Mouse (Mus musculus): Measurements from ENCODE around the gene 4932415D10Rik. TPM values are rescaled to one million over a fixed set of nuclear protein-coding genes. Genes with fewer than 3 reads are reported as not detected.

Gene 4932415D10Rik
- not detected in 2 replicates for polyA plus RNA-seq (2015; fragmentation: Nextera tagmentation; extraction: Ambion mirVana)

GRCm38 (mm10) chr10:82316482-82316881 lies at the start of gene 4932415D10Rik:
TSS of gene 4932415D10Rik (minus strand) at chr10:82316582.
- H3K27me3 ChIP-seq (replicated peaks): no peaks in the 10 kb centered on the region
- H3K36me3 ChIP-seq: no peaks in the 10 kb centered on the region
- no peak within 1 kb of the TSS for H3K9ac ChIP-seq
- WGBS: 88% methylated on average over 1 of the region's 1 CpGs
- ATAC-seq (ENCODE audit: insufficient read depth, low FRiP score, low read depth): no peak
- no peaks in the 10 kb centered on the region for H3K9me3 ChIP-seq
- H3K4me3 ChIP-seq (replicated peaks): no peak within 1 kb of the TSS
- no peak within 1 kb of the TSS for H3K4me2 ChIP-seq
- H3K27ac ChIP-seq: no peak within 1 kb of the TSS
- no peaks in the 10 kb centered on the region for H3K4me1 ChIP-seq

DNA sequence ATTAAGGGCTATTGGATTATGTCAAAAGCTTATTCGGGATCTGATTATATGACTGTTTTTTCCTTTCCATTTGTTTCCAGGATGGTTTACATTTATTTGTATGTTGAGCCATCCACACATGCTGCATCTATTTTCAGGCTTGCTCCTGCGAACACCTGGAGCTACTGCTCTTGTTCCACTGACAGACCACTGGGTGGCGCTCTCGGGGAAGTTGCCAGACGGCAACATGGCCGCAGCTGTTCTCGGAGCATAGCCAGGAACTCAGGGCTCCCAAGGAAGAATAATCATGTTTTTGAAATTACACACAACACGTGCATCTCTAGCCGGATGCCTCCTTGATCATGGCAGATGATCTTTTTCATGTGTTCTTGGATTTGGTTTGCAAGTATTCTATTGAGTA lies 45.5 kb upstream of the 4932415D10Rik start:
- no peak for ATAC-seq (ENCODE audit: insufficient read depth, low FRiP score, low read depth)
- Histone ChIP-seq H3K4me3 (replicated peaks) (no peak overlapping the region), H3K4me2 (no peak overlapping the region), H3K9ac (no peak overlapping the region), H3K4me1 (no peaks in the 10 kb centered on the region), H3K9me3 (0 out of 2 replicates have a peak, but pooled peaks cover 6% of the 10 kb centered on the region), H3K27ac (no peak overlapping the region), H3K27me3 (replicated peaks) (no peaks in the 10 kb centered on the region), H3K36me3 (no peaks in the 10 kb centered on the region)
- WGBS: 82% methylated on average over 9 of the region's 9 CpGs

DNA sequence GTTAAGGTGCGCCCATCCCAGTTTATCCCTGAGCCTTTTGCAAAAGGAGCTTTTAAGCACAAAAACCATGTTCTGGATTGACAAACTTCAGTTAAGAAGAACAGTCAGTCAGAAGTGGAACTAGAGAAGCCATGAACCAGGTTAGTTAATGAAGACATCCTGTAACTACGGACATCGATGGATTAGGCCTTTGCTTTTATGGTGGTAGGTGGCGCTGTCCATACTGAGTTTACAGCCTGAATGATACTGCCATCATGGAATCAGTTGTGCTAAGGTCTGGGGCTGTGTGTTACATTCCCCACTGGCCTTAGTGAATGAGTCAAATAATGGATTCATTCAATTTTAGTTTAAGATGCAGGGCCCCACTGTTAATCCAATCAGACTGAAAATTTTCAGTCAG lies 39.0 kb upstream of the 4932415D10Rik start:
- H3K9me3 ChIP-seq: no peaks in the 10 kb centered on the region
- H3K9ac ChIP-seq: no peak overlapping the region
- ATAC-seq (ENCODE audit: insufficient read depth, low FRiP score, low read depth): no peak
- H3K4me2 ChIP-seq: no peak overlapping the region
- H3K36me3 ChIP-seq: no peaks in the 10 kb centered on the region
- no peaks in the 10 kb centered on the region for H3K4me1 ChIP-seq
- no peak overlapping the region for H3K4me3 ChIP-seq (replicated peaks)
- H3K27me3 ChIP-seq (replicated peaks): no peaks in the 10 kb centered on the region
- H3K27ac ChIP-seq: no peak overlapping the region
- 96% methylated on average over 4 of the region's 4 CpGs for WGBS

DNA sequence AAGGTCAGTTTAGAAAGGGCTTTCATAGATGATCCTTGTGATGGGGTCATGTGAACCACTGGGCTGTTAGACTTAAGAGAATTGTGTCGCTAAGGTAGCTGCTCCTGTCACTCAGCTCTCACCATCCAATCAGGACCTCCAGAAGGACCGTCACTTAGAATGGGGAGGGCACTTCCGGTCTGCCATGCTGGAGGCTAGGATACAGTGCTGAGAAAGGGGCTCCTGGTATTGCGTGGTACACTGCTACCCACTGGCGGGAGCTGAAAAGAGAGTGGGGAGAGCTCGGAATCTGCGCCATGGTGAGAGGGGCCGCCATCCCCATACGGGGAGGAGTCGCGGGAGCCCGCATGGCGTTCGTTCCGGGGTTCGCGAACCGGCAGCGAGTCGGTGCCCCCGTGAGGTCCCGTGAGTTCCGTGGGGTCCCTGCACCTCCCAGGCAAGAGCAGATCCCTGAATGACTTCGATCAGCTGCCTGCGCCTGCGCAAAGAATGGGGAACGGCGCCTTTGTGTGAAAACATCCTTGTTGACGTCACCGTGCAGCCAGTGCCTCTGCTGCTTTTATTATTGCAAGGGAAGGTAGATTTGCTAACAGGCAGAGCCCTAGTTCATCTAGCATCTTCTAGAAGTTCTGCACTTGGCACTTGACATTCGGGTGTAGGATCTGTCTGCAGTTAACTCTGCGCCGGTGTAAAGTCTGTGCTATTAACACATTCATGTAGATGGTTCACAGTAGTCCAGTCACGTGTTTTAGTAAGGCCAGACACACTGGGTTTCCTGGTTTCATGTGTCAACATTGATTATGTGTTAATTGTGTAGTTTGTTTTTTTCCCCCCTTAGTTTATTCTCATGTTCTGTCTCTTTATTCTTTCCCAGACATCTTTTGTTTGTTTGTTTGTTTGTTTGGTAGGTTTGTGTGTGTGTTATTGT lies 38.0 kb upstream of the 4932415D10Rik start, which contains the start of gene Gm4924:
Gm4924 (plus strand) TSS at position 173 of the 928 bp plus-strand sequence.
- H3K36me3 ChIP-seq: no peaks in the 10 kb centered on the region
- peak within 1 kb of the TSS; percentile 76 for H3K4me3 ChIP-seq (replicated peaks)
- peak within 1 kb of the TSS; percentile 46; the same call in 1 of the 2 replicates for H3K9ac ChIP-seq
- H3K4me2 ChIP-seq: peak within 1 kb of the TSS; percentile 59
- WGBS: 3% methylated on average over 34 of the region's 34 CpGs
- no peaks in the 10 kb centered on the region for H3K9me3 ChIP-seq
- H3K27me3 ChIP-seq (replicated peaks): no peaks in the 10 kb centered on the region
- H3K4me1 ChIP-seq: no peaks in the 10 kb centered on the region
- H3K27ac ChIP-seq: peak within 1 kb of the TSS; percentile 91
- peak; percentile 100 for ATAC-seq (ENCODE audit: insufficient read depth, low FRiP score, low read depth)

GRCm38 (mm10) chr10:82329826-82330225 lies 13.4 kb upstream of the 4932415D10Rik start:
- ATAC-seq (ENCODE audit: insufficient read depth, low FRiP score, low read depth): no peak
- H3K27ac ChIP-seq: no peak overlapping the region
- H3K4me2 ChIP-seq: no peak overlapping the region
- no peaks in the 10 kb centered on the region for H3K9me3 ChIP-seq
- H3K9ac ChIP-seq: no peak overlapping the region
- no peaks in the 10 kb centered on the region for H3K27me3 ChIP-seq (replicated peaks)
- 87% methylated on average over 5 of the region's 5 CpGs for WGBS
- H3K36me3 ChIP-seq: no peaks in the 10 kb centered on the region
- no peaks in the 10 kb centered on the region for H3K4me1 ChIP-seq
- H3K4me3 ChIP-seq (replicated peaks): no peak overlapping the region

GRCm38 (mm10) chr10:82320134-82320533 lies 3.8 kb upstream of the 4932415D10Rik start:
- Histone ChIP-seq H3K36me3 (no peaks in the 10 kb centered on the region), H3K9ac (no peak overlapping the region), H3K4me3 (replicated peaks) (no peak overlapping the region), H3K4me2 (no peak overlapping the region), H3K9me3 (no peaks in the 10 kb centered on the region), H3K27me3 (replicated peaks) (no peaks in the 10 kb centered on the region), H3K27ac (no peak overlapping the region), H3K4me1 (no peaks in the 10 kb centered on the region)
- WGBS: 60% methylated on average over 3 of the region's 3 CpGs
- no peak for ATAC-seq (ENCODE audit: insufficient read depth, low FRiP score, low read depth)

DNA sequence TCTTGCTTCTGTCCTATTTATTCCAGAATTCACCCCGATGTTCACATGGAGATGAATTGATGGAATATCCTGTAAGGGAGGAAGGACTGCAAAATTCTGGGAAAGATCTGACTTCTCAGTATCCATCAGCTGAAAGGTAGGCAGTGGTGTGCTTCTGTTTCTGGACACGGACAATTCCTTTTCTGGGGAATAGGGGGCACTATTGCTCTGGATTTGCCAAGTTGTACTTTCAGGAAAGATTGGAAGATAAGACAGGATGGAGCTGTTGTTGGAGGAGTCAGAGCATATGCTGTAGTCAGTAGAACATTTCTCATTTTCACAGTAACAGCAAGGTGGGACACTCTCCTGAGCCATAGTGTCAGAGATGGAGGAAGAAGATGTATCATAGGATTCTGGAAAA lies 19.9 kb downstream of the 4932415D10Rik start:
- WGBS: 54% methylated on average over 2 of the region's 2 CpGs
- Histone ChIP-seq H3K4me2 (no peak overlapping the region), H3K4me3 (replicated peaks) (no peak overlapping the region), H3K36me3 (no peaks in the 10 kb centered on the region), H3K4me1 (no peaks in the 10 kb centered on the region), H3K9ac (no peak overlapping the region), H3K9me3 (no peaks in the 10 kb centered on the region), H3K27me3 (replicated peaks) (no peaks in the 10 kb centered on the region), H3K27ac (no peak overlapping the region)
- ATAC-seq (ENCODE audit: insufficient read depth, low FRiP score, low read depth): no peak

DNA sequence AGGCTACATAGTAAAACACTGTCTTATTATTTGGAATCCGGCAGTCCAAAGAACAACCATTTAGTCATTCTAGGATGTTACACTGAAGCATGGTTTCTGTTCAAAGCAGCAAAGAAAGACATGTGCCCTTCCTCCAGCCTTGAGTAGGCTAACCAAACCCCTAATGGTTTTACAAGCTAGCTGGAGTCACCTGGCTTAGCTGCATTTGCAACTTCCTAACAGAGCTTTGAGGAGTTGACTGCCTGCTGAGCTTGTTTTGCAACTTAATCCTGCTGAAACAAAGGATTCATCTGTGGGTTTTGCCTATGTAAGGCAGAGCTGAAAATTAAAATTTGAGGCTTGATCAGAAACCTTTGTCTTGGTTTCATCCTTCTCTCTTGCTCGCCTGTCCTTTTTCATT lies 59.1 kb downstream of the 4932415D10Rik start:
- H3K36me3 ChIP-seq: no peaks in the 10 kb centered on the region
- H3K4me2 ChIP-seq: no peak overlapping the region
- no peak overlapping the region for H3K4me3 ChIP-seq (replicated peaks)
- no peak overlapping the region for H3K27ac ChIP-seq
- no peak overlapping the region for H3K9ac ChIP-seq
- no peaks in the 10 kb centered on the region for H3K27me3 ChIP-seq (replicated peaks)
- no peaks in the 10 kb centered on the region for H3K4me1 ChIP-seq
- no peak for ATAC-seq (ENCODE audit: insufficient read depth, low FRiP score, low read depth)
- 80% methylated on average over 2 of the region's 2 CpGs for WGBS
- H3K9me3 ChIP-seq: no peaks in the 10 kb centered on the region

DNA sequence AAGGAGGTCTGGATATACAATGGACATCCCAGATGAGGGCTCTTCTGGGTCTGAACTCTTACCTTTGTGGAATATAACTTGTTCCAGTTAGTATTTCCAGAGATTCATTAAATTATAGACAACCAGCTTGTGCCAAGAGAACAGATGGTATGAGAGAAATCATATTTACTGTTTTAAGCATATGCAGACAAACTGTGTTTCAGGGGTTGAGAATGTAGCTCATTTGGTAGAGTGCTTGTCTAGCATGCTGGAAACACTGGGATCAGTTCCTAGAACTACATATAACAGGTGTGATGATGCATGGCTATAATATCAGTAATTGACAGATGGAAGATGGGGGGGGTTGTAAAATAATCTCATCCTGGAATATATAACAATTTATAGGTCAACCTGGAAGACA lies 71.4 kb downstream of the 4932415D10Rik start:
- H3K9ac ChIP-seq: no peak overlapping the region
- no peaks in the 10 kb centered on the region for H3K27me3 ChIP-seq (replicated peaks)
- peaks cover 3% of the 10 kb centered on the region; the same call in 1 of the 2 replicates for H3K4me1 ChIP-seq
- H3K4me3 ChIP-seq (replicated peaks): no peak overlapping the region
- no peaks in the 10 kb centered on the region for H3K9me3 ChIP-seq
- no peak overlapping the region for H3K27ac ChIP-seq
- no peak for ATAC-seq (ENCODE audit: insufficient read depth, low FRiP score, low read depth)
- H3K36me3 ChIP-seq: no peaks in the 10 kb centered on the region
- no peak overlapping the region for H3K4me2 ChIP-seq

DNA sequence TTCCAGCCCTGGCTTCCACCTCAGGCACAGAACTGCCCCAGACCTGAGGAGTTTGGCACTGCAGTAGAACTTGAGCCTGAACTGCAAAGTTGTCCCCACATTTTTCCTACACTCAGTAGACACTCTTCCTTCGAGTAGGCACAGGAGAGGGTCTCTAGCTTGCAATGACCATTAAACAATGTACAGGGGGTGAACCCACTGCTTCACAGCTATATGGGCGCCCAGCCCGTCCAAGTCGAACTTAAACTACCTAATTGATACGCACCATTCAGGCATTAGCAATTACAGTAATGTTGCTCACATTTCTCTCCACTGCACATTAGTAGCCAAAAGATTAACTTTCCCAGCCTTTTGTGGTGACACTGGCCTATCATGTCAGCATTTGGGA lies 75.0 kb downstream of the 4932415D10Rik start:
- peaks cover 3% of the 10 kb centered on the region; the same call in 1 of the 2 replicates for H3K4me1 ChIP-seq
- H3K27ac ChIP-seq: peak overlapping the region; percentile 87
- 61% methylated on average over 5 of the region's 5 CpGs for WGBS
- peak overlapping the region; percentile 86 for H3K4me3 ChIP-seq (replicated peaks)
- H3K27me3 ChIP-seq (replicated peaks): no peaks in the 10 kb centered on the region
- peak overlapping the region; percentile 60 for H3K4me2 ChIP-seq
- no peak overlapping the region for H3K9ac ChIP-seq
- no peak for ATAC-seq (ENCODE audit: insufficient read depth, low FRiP score, low read depth)
- peaks cover 9% of the 10 kb centered on the region for H3K36me3 ChIP-seq
- no peaks in the 10 kb centered on the region for H3K9me3 ChIP-seq

DNA sequence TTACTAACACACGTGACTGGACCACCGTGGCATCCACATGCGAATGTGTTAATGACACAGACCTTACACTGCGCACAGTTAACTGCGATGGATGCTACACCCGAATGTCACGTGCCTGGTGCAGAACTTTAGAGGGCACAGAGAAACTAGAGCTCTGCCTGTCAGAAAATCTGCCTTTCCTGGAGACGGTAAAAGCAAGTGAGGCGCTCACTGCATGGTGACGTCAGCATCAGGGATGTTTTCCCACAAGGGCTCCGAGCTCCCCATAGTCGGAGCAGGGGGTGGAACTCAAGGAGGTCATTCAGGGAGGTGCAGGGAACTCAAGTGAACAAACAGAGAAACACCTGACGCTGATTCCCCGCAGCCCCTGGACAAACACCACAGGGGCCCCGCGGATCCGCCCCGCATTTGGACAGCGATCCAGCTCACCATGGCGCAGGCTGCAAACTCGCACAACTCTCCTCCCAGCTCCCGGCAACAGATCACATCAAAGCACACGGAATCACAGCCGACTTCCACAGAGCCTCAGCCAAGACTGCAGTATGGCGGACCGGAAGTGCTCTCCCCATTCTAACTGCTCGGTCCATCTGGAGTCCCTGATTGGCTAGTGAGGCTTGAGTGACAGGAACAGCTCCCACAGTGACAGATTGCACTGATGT lies 75.5 kb downstream of the 4932415D10Rik start, which contains the start of gene Zfp938:
Zfp938 (minus strand) TSS at position 539 of the 659 bp plus-strand sequence.
- 2% methylated on average over 27 of the region's 27 CpGs for WGBS
- H3K9ac ChIP-seq: peak within 1 kb of the TSS; percentile 69; the same call in 1 of the 2 replicates

More for the DNA sequence above, 75.5 kb downstream of the 4932415D10Rik start, which contains the start of gene Zfp938:
- peak; percentile 97 for ATAC-seq (ENCODE audit: insufficient read depth, low FRiP score, low read depth)
- H3K4me3 ChIP-seq (replicated peaks): peak within 1 kb of the TSS; percentile 86
- H3K36me3 ChIP-seq: peaks cover 11% of the 10 kb centered on the region
- no peaks in the 10 kb centered on the region for H3K27me3 ChIP-seq (replicated peaks)
- H3K9me3 ChIP-seq: no peaks in the 10 kb centered on the region
- H3K4me2 ChIP-seq: peak within 1 kb of the TSS; percentile 60
- peak within 1 kb of the TSS; percentile 87 for H3K27ac ChIP-seq
- H3K4me1 ChIP-seq: peaks cover 3% of the 10 kb centered on the region; the same call in 1 of the 2 replicates
